Mouse (Mus musculus) T-cell, adult 2 months (primary cell): Measurements from ENCODE around the gene Prdx2.

Source experiments
- DNase-seq: peaks from one replicate; pipeline ENCODE4 v3.0.0; 2022; ENCODE audit warnings: low spot score

Gene Prdx2

DNA sequence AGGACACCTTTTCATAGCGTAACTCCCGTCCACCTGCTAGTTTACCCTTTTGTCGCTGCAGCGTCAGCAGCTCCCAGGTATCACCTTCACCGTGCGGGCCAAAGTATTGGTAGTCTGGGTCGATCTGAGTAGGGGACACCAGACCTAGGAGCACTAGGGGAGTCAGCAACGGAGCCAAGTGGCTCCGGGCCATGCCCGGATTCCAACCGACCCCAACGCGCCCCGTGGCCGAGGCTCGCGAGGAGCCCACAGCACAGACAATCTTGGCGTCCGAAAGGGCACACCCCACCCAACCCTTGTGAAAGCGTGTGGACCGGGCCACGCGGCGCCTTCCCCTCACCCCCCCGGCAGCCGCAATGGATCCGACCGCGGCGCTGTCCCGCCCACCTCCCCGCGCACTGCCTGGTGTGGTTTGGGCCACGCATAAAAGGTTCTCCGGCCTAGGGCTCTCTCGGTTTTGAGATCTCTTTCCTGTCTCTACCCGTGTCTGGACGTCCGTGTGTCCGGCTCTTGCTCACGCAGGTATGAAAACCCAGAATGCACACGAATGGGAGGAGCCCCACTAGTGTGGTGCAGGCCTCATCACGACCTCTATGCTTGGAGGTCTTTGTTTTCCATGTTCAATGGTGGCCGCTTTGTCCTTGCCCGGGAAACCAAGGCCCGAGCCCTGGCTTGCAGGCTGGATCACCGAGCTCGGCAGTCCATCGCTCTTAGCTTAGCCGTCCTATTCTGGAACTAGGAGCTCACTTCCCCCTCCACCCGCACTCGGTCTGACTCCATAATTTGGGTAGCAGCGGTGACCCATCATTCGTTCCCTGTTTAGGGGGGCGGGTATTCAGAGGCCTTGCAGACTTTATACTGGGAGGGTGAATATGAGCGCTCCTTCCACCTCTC lies at the start of gene Prdx2, which contains the start of the genes Gm49661 and Rnaseh2a:
TSS of gene Prdx2 (plus strand) at position 347 of the 894 bp plus-strand sequence.
TSS of gene Gm49661 (minus strand) at position 193 of the 894 bp plus-strand sequence.
TSS of gene Rnaseh2a (minus strand) at position 527 of the 894 bp plus-strand sequence.
- DNase-seq, result peak; percentile 36

DNA sequence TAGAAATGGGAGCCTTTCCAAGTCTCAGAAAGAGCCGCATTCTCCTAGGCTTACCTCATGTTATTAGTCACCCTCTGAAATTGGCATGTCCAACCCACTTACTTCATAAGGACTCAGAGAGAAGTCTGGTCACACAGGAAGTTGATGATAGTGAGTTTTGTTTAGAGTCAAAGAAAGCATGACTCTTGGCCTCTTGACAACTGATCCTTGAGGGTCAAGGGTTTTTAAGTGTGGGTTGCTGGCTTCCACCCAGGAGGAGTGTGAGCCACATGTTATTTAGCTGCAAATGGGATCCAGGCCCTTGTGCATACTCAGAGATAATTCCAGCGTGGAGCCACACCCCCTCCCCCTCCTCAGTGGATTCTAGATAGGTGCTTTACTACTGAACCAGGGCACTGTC lies 47.8 kb upstream of the Prdx2 start:
- DNase-seq, result no peak

DNA sequence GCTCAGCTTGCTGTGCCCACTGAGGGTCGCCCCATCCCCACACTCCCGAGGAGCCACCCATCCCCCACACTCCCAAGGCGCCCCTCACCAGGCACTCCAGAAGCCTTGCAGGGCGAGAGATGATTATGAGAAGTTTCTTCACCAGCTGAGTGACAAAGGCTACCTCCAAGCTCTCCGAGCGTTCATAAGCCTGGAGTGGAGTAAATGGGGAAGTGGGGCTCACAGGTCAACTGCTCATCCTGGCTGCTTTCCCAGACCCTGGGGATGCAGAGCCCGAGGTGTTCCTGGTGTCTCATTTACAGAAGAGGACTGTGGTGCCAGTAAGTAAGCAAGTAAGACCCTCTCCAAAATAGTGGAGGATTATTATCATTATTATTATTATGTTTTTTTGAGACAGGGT lies 43.8 kb upstream of the Prdx2 start:
- DNase-seq, result no peak

DNA sequence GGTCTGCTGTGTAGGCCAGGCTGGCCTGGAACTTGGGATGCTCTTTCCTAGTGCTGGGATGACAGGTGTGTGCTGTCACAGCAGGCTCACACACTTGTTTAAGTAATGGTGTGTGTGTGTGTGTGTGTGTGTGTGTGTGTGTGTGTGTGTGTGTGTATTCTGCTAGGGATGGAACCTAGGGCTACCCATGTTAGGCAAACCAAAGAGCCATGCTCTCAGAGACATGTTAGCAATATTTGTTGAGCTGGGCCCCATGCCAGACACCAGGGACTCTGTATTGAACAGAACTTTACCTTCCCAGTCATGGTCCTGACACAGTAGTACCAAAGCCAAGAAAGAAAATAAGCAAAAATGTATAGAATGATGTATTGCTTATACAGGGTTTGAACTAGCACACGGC lies 41.9 kb upstream of the Prdx2 start:
- DNase-seq, result no peak

DNA sequence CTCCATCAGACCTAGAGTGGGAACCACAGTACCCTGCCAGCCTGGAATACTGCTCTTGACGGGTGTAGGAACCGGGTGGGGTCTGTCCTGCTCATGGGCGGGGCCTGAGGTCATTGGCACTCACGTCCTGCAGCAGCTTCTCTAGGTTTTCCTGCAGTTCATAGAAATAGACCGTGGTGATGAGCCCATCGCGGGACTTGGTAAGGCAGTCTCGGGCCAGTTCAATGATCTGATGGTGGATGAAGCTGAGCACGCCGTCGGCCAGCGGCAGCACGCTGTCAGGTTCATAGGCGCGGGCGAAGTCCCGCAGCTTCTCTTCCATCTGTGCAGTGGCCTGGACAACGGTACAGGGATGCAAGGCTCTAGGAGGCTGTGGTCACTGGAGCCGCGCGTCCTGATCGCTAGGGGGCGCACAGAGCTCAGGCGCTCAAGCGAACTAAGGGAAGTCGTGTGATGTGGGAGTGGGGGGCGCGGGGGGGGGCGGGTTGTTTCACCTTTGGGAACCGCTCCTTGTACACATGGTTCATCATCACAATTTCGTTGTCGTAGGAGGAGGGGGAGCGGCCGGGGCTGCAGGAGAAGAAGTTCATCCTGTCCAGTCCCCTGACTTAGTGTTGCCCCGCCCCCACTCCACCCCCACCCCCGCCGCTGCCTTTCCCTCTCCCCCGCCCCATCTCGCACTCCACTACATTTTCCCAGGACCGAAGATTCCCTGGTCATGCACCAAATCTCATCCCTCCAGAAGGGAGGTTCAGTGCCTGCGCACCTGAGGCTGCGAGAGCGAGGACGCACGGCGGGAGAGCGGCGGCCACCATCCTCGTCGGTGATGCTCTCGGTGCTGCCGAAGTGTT lies 40.7 kb upstream of the Prdx2 start:
- peak; percentile 51 for DNase-seq

DNA sequence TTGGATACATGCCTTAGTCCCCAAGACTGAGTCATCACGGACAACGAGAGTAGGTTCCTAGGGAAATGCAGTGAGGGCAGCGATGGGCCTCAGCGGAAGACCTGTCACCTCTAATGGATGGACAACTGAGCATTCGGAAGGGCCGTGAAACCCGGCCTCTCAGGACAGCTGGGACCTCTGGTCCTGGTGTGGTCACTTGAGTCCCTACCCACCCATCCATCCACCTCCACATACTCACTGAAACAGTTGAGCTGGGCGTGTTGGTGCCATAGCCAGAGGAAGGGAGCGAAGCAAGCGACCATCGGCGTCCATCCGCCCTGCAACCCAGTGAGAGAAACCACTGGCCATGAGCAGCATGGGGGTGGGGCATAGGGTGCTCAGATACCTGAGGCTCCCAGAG lies 38.8 kb upstream of the Prdx2 start:
- DNase-seq, result no peak

DNA sequence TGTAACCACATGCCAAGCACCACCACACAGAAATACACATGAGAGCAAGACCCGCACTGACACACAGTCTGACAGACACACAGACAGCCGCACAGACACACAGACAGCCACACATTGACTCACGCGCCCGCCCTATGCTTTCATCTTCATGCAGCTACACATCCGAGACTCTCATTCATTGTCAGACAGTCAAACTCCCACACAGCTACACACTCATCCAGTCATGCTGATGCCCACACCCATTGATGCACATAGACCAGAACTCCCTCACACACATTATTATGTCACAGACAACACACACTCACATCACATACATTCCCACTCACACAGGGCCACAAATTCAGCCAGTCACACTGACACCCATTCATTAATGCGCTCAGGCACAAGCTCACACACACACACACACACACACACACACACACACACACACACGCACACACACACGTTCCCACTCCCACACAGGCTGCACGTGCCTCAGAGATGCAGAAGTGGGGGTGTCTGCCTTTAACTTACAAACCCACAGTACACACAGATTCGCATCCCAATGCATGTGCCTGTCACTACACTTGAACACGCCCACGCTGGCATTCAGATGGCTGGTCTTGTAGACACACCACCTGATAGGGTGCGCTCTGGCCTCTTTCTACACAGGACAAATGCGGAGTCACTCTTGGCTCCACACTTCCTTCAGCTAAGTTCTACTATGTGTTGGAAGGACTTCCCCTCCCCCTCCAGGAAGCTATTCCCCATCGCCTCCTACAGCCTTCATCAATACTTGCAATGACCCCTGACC lies 35.4 kb upstream of the Prdx2 start:
- DNase-seq, result no peak

DNA sequence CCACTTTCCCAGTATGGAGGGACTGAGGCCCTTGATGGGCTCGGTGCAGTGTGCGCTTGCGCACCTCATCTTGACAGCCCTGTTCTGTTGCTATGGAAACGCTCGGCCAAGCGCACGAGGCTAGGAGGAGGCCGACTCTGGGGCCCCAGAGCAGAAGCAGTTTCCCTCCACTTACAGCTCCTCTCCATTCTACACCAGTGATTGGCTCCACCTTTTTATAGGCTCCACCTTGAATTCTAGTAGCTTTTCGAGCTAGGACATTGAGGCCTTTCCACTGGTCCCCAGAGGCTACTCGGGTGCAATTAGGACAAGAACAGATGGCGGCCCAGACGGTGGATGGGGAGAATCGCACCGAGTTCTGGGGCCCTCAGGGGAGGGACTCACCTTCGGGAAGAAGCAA lies 34.5 kb upstream of the Prdx2 start:
- no peak for DNase-seq

DNA sequence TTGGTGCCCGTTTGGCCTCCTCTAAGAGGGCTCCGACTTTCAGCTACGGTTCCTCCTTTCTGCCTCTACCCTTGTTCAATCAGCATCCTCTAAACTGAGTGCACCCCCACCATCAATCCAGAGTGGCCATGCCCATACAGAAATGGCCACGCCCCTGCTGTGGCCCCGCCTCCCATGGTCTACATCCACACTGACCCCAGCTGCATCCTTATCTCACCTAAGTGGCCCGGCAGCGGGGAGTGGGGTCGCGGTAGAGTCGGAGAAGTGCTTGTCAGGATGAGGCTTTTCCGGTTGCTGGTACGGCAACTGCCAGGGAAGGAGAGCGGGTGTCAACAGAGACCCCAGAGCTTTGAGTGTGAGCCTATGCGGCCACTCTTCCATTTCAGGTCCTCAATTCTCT lies 33.9 kb upstream of the Prdx2 start:
- no peak for DNase-seq

DNA sequence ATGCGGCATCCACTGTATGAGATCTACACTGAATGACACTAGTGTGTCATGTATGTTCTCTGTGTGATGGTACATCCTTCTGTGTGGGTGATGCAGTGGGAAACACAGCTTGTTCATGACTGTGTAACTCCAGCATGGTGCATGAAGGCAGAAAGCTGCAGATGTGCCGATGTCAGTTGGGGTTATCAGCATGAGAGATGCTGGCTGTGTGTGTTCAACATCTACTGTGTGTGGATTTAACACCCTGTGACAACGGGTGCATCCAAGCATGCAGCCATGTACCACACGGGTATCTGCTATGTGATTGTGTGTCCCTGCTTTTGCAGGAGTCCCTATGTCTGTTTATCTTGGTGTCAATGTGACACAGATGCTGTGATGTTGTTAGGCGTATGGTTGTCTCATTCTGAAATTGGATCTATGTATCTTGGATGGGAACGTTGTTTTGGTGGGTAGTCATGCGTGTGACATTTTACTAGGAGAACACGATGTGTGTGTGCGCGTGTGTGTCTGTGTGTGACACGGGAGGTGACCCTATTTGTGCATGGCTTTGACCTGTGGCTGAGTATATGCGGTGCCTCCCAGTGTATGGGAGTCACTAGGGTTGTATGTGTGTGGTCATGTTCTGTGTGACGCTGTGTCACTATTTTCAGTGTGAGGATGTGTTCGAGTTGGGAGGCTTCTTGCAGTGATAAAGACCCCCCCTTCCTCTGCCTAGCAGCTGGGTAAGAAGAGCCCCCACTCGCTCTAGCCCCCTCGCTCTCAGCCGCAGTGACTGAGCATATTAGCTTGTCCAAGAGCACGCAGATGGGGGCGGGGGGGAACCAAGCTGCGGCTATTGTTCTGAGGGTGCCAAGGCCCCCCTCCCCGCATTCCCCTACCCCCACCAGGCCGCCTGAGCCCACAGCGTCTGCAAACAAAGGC lies 33.1 kb upstream of the Prdx2 start:
- DNase-seq, result no peak

DNA sequence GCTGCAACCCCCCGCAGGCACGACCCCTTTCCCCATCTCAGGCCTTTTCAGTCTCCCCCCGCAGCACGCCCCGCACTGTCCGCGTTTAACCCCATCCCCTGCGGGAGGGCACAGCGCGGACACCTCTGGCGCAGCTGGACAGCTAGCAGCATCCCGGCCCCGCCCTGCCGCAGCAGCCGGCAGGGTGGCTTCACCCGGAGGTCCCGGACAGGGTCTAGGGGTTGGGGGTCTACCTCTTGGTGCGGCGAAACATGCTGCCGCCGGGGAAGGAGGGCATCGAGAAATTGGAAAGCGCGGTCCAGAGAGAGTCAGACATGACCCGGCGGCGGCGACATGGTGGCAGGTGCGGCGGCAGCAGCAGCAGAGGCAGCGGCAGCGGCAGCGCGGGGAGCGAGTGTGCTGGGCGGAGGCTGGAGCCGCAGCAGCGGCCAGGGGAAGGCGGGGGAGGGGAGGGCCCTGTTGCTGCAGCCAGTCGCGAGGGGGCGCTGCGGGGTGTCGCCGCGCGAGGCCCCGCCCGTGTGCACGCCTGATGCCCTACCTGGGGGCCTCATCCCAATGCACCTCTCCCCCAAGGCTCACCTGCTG lies 32.3 kb upstream of the Prdx2 start, which contains the start of gene Mast1:
TSS of gene Mast1 (minus strand) at position 398 of the 585 bp plus-strand sequence.
- peak; percentile 62 for DNase-seq

DNA sequence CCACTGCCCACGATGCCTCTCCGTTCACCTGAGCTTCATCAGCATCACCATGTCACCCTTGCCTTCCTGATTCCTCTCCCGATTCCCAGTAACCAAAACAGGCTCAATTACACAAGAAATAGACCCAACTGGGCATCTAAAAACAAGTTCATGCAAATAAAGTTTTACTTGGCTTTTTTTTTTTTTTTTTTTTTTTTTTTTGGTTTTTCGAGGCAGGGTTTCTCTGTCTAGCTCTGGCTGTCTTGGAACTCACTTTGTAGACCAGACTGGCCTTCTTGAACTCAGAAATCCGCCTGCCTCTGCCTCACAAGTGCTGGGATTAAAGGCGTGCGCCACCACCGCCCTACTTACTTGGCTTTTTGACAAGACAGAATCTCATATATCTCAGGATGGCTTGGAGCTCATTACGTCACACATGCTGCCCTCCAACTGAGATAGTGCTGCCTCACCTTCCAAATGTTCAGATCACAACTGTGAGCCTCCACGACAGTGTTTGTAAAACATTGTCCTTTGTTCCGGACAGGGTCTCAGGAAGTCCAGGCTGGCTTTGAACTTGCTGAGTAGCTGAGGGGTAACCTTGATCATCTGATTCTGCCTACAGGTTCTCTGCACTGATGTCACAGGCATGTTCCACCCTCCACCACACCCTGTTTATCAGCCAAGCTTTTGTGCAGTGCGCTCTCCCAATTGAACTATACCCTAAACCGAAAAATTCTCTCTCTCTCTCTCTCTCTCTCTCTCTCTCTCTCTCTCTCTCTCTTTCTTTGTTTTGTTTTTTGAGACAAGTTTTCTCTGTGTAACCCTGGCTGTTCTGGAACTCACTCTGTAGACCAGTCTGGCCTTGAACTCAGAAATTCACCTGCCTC lies 31.5 kb upstream of the Prdx2 start:
- no peak for DNase-seq

DNA sequence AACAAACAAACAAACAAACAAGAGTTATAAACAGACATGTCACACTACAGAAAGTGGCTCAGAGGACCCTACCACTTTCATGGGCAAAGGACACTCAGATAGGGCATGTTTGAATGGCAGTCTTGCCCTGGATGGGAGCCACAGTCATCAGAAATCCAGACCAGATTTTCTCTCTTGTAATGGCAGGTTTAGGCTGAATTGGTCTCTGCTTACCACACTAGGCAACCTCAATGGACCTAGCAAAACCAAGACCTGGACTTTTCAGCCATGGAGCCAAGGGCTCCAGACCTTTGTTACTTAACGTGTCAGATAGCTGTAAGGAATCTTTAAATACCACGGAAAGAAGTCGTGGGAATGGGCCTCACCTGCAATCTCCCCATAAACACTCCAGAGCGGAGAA lies 25.7 kb upstream of the Prdx2 start:
- DNase-seq, result no peak

DNA sequence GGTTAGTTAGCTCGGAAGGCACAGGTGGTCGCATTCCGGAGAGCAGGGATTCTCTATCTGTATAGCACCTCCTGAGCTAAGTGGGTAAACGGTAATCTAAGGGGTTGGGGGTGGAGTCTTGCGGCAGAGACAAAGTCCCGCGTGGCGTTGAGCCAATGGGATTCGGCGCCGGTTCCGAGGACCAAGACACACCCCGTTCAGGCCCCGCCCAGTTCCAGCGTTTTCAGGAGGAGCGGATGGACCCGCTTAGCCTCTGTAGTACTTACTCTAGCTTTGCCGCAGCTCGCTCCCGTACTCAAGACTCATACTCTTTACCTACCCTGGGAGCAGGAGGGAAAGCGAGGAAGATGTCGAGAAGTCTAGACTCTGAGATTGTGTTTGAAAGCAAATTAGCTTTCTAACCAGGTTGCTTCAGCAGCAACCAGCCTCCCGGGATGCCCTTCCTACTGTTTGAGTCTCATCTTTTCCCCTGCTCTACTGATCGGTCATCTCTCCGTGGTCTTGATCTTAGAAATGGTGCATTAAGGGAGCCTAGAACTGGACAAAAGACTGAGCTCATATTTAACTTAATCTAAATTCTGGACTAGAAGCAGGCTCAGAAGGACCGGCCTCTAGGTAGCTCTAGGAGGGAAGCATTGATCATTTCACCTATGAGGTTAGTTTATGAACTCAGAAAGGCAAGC lies 24.8 kb upstream of the Prdx2 start:
- DNase-seq, result peak; percentile 52

DNA sequence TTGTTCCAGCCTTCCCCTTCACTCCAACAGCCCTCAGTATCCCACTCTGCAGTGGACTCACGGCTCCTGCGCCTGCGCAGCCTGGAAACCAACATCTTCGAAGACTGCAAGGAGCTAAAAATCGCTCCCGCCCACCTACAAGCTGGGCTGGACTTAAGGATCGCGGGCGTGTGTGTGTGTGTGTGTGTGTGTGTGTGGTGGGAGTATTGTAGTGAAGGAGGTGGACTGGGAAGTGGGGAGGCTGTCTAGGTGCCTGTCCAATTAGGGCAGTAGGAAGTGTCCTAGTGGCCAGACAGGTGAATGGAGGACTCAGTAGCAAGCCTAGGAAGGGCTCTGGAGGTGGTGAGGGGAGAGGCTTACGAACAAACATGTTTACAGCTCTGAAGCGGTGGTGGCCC lies 24.2 kb upstream of the Prdx2 start:
- DNase-seq, result no peak

DNA sequence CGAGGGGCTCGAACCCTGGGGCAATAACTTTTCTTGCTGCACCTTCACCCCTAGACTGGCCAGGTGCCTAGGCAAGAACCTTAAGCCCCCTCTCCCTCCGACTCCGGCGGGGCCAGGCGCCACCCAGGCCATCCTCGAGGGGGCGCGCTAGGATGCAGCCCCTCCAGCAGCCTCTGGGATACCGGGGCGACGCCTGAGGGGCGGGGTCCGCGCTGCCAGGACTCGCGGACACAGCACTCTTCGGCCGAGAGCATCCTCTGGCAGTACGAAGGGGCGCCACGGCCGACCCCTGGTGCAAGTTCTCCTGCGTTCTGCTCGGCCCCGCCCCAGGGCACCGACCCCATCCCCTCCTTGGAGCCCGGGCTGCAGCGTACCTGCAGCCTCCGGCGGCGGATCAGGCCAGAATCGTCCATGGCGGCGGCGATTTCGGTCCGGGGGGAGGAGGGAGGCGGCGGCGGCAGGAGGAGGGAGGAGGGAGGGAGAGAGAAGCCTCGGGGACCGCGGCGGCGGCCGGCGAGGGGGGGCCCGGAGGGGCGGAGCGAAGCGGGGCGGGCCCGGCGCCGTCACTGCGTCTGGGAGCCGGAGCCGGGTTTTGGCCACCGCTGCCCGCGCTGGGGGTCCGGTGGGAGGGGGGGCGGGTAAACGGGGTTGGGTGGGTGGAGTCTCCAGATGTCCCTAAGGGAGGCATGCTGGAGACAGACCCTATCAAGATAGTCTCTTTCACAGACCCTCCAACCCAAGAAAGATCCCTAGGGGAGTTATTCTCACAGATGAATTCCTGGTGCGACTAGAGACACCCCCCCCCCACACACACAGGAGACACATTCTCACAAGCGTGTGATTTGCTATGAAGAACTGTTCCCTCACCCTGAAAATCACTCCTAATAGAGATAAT lies 23.5 kb upstream of the Prdx2 start:
- DNase-seq, result no peak

DNA sequence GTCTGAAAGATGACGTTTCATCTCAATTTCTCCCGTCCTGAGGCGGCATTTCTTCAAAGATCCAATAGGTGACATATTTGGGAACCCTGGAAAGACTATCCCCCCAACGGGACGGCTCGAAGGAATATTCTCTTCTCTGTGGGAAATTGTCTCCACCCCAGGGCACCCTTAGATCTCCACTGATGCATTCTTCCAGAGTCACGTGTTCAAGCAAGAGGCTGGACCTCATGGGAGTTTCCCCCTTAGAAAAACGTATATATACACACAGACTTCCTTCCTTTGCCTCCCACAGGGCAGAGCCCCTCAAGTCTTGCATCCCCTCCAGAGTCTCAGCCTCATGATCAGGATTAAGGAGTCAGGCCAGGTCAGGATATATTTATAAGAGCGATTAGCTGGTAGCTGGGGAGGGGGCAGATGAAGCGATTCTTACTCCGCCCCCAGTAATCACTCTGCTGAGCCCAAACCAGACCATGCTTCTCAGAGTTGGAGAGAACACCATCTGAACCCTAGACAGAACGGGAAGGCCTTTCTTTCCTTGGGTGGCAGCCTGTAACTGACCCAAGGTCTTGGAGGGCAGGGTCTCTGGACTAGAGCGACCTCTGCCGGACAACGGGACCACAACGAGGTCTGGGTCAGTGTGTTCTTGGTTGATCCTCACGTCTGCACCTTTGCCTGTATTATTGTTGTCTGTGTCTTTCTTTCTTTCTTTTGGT lies 22.7 kb upstream of the Prdx2 start, which contains the start of gene Rtbdn:
TSS of gene Rtbdn (plus strand) at position 464 of the 713 bp plus-strand sequence.
- no peak for DNase-seq
